Mouse (Mus musculus): ENCODE results near the gene Glis2. TPM values are rescaled to one million over a fixed set of nuclear protein-coding genes. Genes with fewer than 3 reads are reported as not detected.

Glis2 gene
- polyA plus RNA-seq, 1 experiment from 2014 or later = 17.7 TPM

DNA sequence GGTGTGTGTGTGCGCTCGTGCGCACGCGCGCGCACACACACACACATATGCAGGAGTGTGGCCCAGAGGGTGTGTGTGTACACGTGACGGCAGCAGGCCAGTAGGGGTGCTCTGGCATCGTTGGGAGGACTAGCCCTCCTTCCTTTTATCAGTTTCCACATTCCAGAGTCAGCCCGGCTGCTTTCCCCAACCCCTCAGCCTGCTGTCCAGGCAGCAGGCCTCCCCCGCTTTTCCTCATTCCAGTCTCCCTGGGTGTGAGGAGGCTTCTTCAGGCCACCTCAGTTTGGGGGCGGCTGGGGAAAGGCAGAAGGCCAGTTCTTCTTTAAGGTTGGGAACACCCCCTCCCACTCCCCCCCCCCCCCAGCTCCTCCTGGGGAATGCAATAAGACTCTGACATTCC, 47.7 kb downstream of the Glis2 start:
- Histone ChIP-seq H3K4me2 (peak overlapping the region; percentile 72), H3K9ac (peak overlapping the region; percentile 11; the same call in 1 of the 2 replicates), H3K27ac (peak overlapping the region; percentile 85), H3K4me1 (replicated peaks) (peaks cover 74% of the 10 kb centered on the region), H3K9me3 (replicated peaks) (no peaks in the 10 kb centered on the region), H3K4me3 (peak overlapping the region; percentile 65), H3K27me3 (no peaks in the 10 kb centered on the region), H3K36me3 (no peaks in the 10 kb centered on the region)
- peak; percentile 72 for ATAC-seq (replicated peaks; ENCODE audit: insufficient number of reproducible peaks, insufficient read depth, low FRiP score, low read depth)
- 23% methylated on average over 13 of the region's 13 CpGs for WGBS

DNA sequence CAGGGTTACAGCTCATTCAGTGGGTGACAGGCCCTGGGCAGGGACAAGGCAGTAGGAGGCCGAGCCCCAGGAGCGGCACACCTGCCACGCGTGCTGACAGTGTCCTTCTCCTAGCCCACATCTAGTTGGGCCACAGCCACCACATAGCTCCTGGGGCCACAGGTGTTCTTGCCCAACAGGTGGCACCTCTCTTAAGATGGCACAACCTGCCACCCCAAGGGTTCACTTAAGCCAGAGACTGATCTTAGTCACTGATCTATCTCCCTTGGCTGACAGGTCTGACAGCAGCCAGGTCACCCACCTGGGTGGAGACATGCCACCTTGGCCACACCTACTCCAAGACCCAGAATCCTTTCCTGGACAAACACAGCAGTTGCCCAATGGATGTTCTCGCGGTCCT, 48.4 kb downstream of the Glis2 start:
- WGBS = 71% methylated on average over 6 of the region's 6 CpGs
- H3K4me1 ChIP-seq (replicated peaks) = peaks cover 82% of the 10 kb centered on the region

GRCm38 (mm10) chr16:4643670-4644419, 49.3 kb downstream of the Glis2 start:
- ATAC-seq (replicated peaks; ENCODE audit: insufficient number of reproducible peaks, insufficient read depth, low FRiP score, low read depth) = peak; percentile 64
- peaks cover 6% of the 10 kb centered on the region; the same call in 1 of the 2 replicates for H3K36me3 ChIP-seq
- no peak overlapping the region for H3K9ac ChIP-seq
- no peaks in the 10 kb centered on the region for H3K9me3 ChIP-seq (replicated peaks)
- peak overlapping the region; percentile 85 for H3K27ac ChIP-seq
- no peak overlapping the region for H3K4me3 ChIP-seq
- peak overlapping the region; percentile 72 for H3K4me2 ChIP-seq
- H3K27me3 ChIP-seq = no peaks in the 10 kb centered on the region
- 36% methylated on average over 11 of the region's 11 CpGs for WGBS
- peaks cover 90% of the 10 kb centered on the region for H3K4me1 ChIP-seq (replicated peaks)

More for the DNA sequence above, 48.4 kb downstream of the Glis2 start:
- Histone ChIP-seq H3K9ac (peak overlapping the region; percentile 11; the same call in 1 of the 2 replicates), H3K4me3 (peak overlapping the region; percentile 65), H3K4me2 (peak overlapping the region; percentile 72), H3K27me3 (no peaks in the 10 kb centered on the region), H3K27ac (peak overlapping the region; percentile 85), H3K36me3 (no peaks in the 10 kb centered on the region), H3K9me3 (replicated peaks) (no peaks in the 10 kb centered on the region)
- ATAC-seq (replicated peaks; ENCODE audit: insufficient number of reproducible peaks, insufficient read depth, low FRiP score, low read depth) = no peak

DNA sequence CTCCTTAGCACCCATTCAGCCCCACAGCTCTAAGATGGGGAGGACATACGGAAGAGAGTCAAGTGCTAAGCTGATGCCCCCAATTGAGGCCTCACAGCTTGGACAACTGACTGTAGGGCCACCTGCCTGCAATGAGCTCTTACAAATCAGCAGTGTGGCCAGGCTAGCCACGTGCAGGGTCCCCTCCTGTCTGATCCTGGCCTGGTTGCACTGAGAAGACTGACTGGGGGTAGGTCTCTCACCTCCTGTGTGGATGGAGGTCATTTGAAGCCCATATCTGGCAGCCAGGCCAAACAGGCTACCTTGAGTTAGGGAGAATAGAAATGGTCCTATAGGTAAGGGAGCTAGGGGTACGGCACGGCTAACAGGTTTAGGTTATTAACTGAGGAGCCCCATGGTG, 51.4 kb downstream of the Glis2 start:
- WGBS = 71% methylated on average over 4 of the region's 4 CpGs
- ATAC-seq (replicated peaks; ENCODE audit: insufficient number of reproducible peaks, insufficient read depth, low FRiP score, low read depth) = no peak

GRCm38 (mm10) chr16:4646831-4647230, 52.3 kb downstream of the Glis2 start:
- Histone ChIP-seq H3K9ac (peak overlapping the region; percentile 7; the same call in 1 of the 2 replicates), H3K27ac (peak overlapping the region; percentile 69), H3K4me3 (no peak overlapping the region), H3K36me3 (peaks cover 31% of the 10 kb centered on the region), H3K27me3 (no peaks in the 10 kb centered on the region), H3K4me2 (peak overlapping the region; percentile 21), H3K4me1 (replicated peaks) (peaks cover 90% of the 10 kb centered on the region), H3K9me3 (replicated peaks) (no peaks in the 10 kb centered on the region)
- 57% methylated on average over 4 of the region's 4 CpGs for WGBS
- no peak for ATAC-seq (replicated peaks; ENCODE audit: insufficient number of reproducible peaks, insufficient read depth, low FRiP score, low read depth)

More for the DNA sequence above, 51.4 kb downstream of the Glis2 start:
- H3K4me2 ChIP-seq = no peak overlapping the region
- no peaks in the 10 kb centered on the region for H3K9me3 ChIP-seq (replicated peaks)
- H3K9ac ChIP-seq = no peak overlapping the region
- no peak overlapping the region for H3K27ac ChIP-seq
- H3K4me1 ChIP-seq (replicated peaks) = peaks cover 90% of the 10 kb centered on the region
- no peak overlapping the region for H3K4me3 ChIP-seq
- H3K27me3 ChIP-seq = no peaks in the 10 kb centered on the region
- H3K36me3 ChIP-seq = peaks cover 25% of the 10 kb centered on the region

DNA sequence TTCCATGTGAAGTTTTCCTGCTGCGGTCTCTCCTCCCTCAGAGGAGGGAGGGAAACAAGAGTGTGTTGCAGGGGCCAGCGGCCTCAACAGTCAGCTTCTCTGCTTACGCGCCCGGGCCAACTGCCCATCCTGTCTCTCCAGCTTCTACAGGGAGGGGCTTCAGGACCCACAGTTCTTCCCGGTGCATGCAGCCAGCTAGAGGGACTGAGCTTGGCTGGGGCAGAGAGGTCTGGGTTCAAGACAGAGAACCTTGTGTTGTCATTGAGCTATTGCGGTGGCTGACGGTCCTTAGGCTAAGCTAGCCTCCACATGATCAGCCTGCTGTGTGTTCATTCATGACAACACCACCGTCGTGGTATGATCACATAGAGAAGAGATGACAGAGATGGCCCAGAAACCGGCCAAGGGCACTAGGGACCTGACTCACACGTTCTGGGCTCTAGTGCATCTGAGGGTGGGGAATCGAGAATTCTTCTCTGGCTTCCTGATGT, 53.2 kb downstream of the Glis2 start:
- H3K4me2 ChIP-seq = peak overlapping the region; percentile 21; the same call in 1 of the 2 replicates
- H3K27me3 ChIP-seq = no peaks in the 10 kb centered on the region
- H3K4me1 ChIP-seq (replicated peaks) = peaks cover 90% of the 10 kb centered on the region
- H3K9me3 ChIP-seq (replicated peaks) = no peaks in the 10 kb centered on the region
- peaks cover 31% of the 10 kb centered on the region for H3K36me3 ChIP-seq
- peak overlapping the region; percentile 69 for H3K27ac ChIP-seq
- H3K9ac ChIP-seq = 0 out of 2 replicates have a peak overlapping the region, but pooled peaks have one; percentile 7
- no peak for ATAC-seq (replicated peaks; ENCODE audit: insufficient number of reproducible peaks, insufficient read depth, low FRiP score, low read depth)
- 38% methylated on average over 13 of the region's 13 CpGs for WGBS
- H3K4me3 ChIP-seq = no peak overlapping the region

GRCm38 (mm10) chr16:4648416-4649023, 54.0 kb downstream of the Glis2 start:
- Histone ChIP-seq H3K9me3 (replicated peaks) (no peaks in the 10 kb centered on the region), H3K4me1 (replicated peaks) (peaks cover 90% of the 10 kb centered on the region), H3K36me3 (peaks cover 31% of the 10 kb centered on the region), H3K4me2 (no peak overlapping the region), H3K27ac (no peak overlapping the region), H3K27me3 (no peaks in the 10 kb centered on the region), H3K4me3 (no peak overlapping the region), H3K9ac (no peak overlapping the region)
- ATAC-seq (replicated peaks; ENCODE audit: insufficient number of reproducible peaks, insufficient read depth, low FRiP score, low read depth) = no peak
- WGBS = 88% methylated on average over 28 of the region's 28 CpGs

DNA sequence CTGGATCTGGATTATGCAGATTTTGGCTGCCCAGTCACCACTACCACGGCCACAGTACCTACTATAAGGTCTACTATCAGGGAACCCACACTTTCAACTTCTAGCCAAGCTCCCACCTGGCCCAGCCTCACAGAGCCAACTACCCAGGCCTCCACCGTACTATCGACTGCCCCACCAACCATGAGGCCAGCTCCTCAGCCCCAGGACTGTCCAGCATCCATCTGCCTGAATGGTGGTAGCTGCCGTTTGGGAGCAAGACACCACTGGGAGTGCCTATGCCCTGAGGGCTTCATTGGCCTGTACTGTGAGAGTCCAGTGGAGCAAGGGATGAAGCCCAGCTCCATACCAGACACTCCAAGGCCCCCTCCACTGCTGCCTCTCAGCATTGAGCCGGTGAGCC, 54.7 kb downstream of the Glis2 start:
- no peak overlapping the region for H3K4me3 ChIP-seq
- H3K27me3 ChIP-seq = no peaks in the 10 kb centered on the region
- H3K9ac ChIP-seq = no peak overlapping the region
- no peak for ATAC-seq (replicated peaks; ENCODE audit: insufficient number of reproducible peaks, insufficient read depth, low FRiP score, low read depth)
- H3K4me2 ChIP-seq = no peak overlapping the region
- peaks cover 88% of the 10 kb centered on the region for H3K4me1 ChIP-seq (replicated peaks)
- whole genome bisulfite sequencing = 87% methylated on average over 5 of the region's 5 CpGs
- H3K27ac ChIP-seq = no peak overlapping the region
- H3K9me3 ChIP-seq (replicated peaks) = no peaks in the 10 kb centered on the region
- H3K36me3 ChIP-seq = peaks cover 31% of the 10 kb centered on the region

DNA sequence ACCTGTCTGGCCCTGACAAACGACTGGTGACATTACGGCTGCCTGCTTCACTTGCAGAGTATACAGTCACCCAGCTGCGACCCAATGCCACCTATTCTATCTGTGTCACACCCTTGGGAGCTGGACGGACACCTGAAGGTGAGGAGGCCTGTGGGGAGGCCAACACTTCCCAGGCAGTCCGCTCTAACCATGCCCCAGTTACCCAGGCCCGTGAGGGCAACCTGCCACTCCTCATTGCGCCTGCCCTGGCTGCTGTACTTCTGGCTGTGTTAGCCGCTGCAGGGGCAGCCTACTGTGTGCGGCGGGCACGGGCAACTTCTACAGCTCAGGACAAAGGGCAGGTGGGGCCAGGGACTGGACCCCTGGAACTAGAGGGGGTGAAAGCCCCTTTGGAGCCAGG, 55.2 kb downstream of the Glis2 start:
- Histone ChIP-seq H3K4me3 (no peak overlapping the region), H3K9me3 (replicated peaks) (no peaks in the 10 kb centered on the region), H3K27ac (no peak overlapping the region), H3K36me3 (peaks cover 31% of the 10 kb centered on the region), H3K27me3 (no peaks in the 10 kb centered on the region), H3K9ac (no peak overlapping the region), H3K4me2 (no peak overlapping the region), H3K4me1 (replicated peaks) (peaks cover 88% of the 10 kb centered on the region)
- 92% methylated on average over 11 of the region's 11 CpGs for WGBS
- no peak for ATAC-seq (replicated peaks; ENCODE audit: insufficient number of reproducible peaks, insufficient read depth, low FRiP score, low read depth)

- no peak overlapping the region for H3K4me3 ChIP-seq
- H3K4me2 ChIP-seq = no peak overlapping the region
- no peak for ATAC-seq (replicated peaks; ENCODE audit: insufficient number of reproducible peaks, insufficient read depth, low FRiP score, low read depth)
- WGBS = 90% methylated on average over 3 of the region's 3 CpGs
- H3K9me3 ChIP-seq (replicated peaks) = no peaks in the 10 kb centered on the region
- H3K9ac ChIP-seq = no peak overlapping the region
- peaks cover 89% of the 10 kb centered on the region for H3K4me1 ChIP-seq (replicated peaks)
- peaks cover 31% of the 10 kb centered on the region for H3K36me3 ChIP-seq
- H3K27me3 ChIP-seq = no peaks in the 10 kb centered on the region
- no peak overlapping the region for H3K27ac ChIP-seq
Measured at GRCm38 (mm10) chr16:4650161-4650560, 55.6 kb downstream of the Glis2 start.

DNA sequence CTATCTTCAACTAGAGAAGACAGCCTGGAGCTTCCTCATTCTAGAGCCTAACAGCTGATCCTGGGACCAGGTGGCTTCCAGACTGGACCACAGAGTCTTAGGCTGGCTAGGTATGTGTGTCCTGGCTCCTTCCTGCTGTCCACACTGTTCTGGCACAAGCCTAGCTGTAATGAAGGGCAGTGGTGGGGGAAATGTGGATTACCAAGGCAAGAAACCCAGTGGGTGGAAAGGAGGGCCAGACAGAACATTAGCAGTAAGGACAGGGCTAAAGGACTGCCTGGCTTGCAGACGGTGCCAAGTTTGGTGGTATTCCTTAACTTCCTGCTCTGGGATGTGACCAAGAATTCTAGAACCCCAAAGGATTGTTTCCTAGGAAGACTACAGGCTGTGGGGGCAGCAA, 56.6 kb downstream of the Glis2 start:
- Histone ChIP-seq H3K4me3 (no peak overlapping the region), H3K36me3 (peaks cover 31% of the 10 kb centered on the region), H3K27me3 (no peaks in the 10 kb centered on the region), H3K4me2 (no peak overlapping the region), H3K9ac (no peak overlapping the region), H3K4me1 (replicated peaks) (peaks cover 89% of the 10 kb centered on the region), H3K27ac (peak overlapping the region; percentile 56), H3K9me3 (replicated peaks) (no peaks in the 10 kb centered on the region)
- no peak for ATAC-seq (replicated peaks; ENCODE audit: insufficient number of reproducible peaks, insufficient read depth, low FRiP score, low read depth)
- WGBS = 68% methylated on average over 1 of the region's 1 CpGs
